Mouse (Mus musculus): Measurements from ENCODE around the gene Dkk1. TPM values are rescaled to one million over a fixed set of nuclear protein-coding genes. Genes with fewer than 3 reads are reported as not detected.

Dkk1 gene
- polyA plus RNA-seq, 1 experiment from 2014 or later = 1.1 TPM

DNA sequence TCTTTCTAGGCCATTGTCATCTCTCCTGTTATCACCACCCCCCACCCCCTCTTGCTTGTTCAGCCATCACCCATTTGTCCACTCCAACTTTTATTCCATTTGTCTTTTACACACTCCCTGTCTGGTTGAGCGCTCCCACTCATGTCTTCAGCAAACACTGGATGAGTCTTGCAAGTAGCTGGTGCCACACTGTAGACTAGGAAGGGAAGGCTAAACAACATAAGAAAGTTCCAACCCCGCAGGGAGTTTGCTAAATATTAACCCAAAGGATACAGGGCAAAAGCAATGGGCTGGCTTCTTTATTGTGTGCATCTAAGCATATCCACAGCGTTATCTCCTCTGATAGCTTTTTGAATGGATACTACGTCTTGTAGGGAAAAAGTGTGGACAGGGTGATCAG, 39.0 kb downstream of the Dkk1 start:
- Histone ChIP-seq H3K27me3 (replicated peaks) (no peaks in the 10 kb centered on the region), H3K36me3 (no peaks in the 10 kb centered on the region), H3K4me3 (replicated peaks) (no peak overlapping the region), H3K27ac (no peak overlapping the region), H3K4me2 (replicated peaks) (no peak overlapping the region), H3K4me1 (replicated peaks) (no peaks in the 10 kb centered on the region), H3K9me3 (no peaks in the 10 kb centered on the region), H3K9ac (no peak overlapping the region)
- ATAC-seq = no peak
- WGBS = 60% methylated on average over 4 of the region's 4 CpGs

DNA sequence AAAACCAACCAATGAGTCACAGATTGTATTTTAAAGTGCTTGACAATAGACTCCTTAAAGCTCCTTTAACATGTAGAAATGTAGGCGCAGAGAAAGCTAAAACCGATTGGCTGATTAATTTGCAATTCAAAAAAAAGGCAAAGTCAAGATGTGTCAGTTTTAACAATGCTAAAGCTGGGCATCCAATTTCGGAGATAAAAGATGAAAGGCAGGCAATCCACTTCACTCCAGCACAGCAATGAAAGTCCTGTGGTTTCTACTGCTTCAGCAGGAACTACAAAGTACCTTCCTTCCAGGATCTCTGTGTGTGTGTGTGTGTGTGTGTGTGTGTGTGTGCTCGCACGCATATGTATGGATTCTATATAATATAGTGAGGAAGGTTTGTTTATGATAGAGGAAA, 44.0 kb downstream of the Dkk1 start:
- Histone ChIP-seq H3K36me3 (no peaks in the 10 kb centered on the region), H3K4me2 (replicated peaks) (no peak overlapping the region), H3K9ac (no peak overlapping the region), H3K9me3 (no peaks in the 10 kb centered on the region), H3K27me3 (replicated peaks) (no peaks in the 10 kb centered on the region), H3K4me3 (replicated peaks) (no peak overlapping the region), H3K27ac (no peak overlapping the region), H3K4me1 (replicated peaks) (no peaks in the 10 kb centered on the region)
- no peak for ATAC-seq
- WGBS = 42% methylated on average over 5 of the region's 5 CpGs
